Mouse (Mus musculus) frontal cortex, postnatal 10 days (tissue): ENCODE results near the gene Exosc7.

Source experiments
- DNase-seq, 2 experiments: peaks; one replicate each; pipeline ENCODE4 v3.0.0; 2022; ENCODE audit warnings: low spot score in 2 of 2, mixed read lengths in 1 of 2

Gene Exosc7

GRCm38 (mm10) chr9:123112805-123113521, at the start of gene Exosc7, which contains the start of gene Zdhhc3:
Gene Exosc7 (plus strand): TSS chr9:123113215.
Gene Zdhhc3 (minus strand): TSS chr9:123113205.
- DNase-seq = peak; percentile 82 to 88

- DNase-seq = no peak
These were observed 33.9 kb upstream of the Exosc7 start for GRCm38 (mm10) chr9:123079149-123079548.

DNA sequence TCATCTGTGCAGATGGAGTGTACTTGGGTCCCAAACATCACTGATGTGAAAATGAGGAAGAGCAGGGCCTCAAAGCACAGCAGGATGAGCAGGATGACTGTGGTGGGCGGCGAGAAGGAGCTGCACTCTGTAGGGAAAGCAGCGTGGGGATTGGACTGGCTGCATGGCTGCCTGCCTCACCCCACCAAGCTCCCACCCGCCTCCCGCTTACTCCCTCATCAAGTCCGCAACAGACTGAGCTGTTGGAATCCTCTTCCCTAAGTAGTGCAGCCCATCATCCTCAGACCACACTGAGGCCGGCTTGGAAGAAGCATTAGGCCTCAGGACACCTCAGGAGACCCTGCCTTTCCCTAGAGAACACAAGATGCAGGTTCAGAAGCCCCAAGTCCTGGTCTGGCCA, 32.7 kb upstream of the Exosc7 start:
- DNase-seq = no peak

DNA sequence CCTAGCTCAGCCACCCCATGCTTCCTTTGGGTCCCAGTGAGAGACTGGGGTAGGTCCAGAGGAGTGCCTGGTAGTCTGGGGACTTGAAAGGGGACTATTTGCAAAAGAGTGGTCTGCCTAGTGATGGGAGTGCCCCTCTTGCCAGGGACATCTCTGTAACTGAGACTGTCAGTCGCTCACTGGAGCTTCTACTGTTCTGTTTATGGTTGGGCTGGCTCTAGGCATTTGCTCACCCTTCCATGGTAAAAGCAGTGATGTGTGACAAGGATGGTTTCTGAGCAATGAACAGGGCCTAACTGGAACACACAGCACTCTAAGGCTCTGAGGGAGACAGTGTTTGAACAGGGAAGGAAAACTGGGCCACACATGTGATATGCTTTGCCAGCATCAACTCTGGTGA, 32.2 kb upstream of the Exosc7 start:
- no peak for DNase-seq

- DNase-seq = no peak
These were observed 27.6 kb upstream of the Exosc7 start for GRCm38 (mm10) chr9:123085373-123085772.

DNA sequence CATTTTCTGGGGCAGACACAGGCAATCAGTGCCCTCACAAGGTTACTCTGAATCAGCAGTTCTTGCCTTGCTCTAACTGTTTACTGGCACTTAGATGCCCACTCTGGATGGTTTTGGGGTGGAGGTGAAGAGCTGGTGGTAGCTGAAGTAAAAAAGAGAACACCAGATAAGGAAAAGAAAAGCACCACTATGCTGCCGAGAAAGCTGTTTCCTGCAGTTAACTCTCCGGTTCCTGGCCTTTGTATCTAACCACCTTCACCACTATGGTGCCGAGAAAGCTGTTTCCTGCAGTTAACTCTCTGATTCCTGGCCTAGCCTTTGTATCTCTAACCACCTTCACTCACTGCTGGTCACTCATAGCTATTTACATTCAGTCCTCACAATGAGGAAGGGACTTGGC, 25.5 kb upstream of the Exosc7 start:
- DNase-seq = no peak

DNA sequence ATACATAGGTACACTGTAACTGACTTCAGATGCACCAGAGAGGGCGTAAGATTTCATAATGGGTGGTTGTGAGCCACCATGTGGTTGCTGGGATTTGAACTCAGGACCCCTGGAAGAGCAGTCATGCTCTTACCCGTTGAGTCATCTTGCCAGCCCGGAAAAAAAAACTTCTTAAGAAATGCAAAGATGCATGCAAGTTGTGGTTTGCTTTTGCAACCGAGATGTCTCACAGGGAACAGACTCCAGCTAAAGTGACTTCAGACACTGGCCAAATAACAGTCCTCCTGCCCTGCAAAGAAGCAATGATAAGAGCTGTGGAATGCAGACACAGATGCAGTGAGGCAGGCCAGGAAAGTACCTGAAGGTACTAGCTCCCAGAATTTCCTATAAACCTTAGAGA, 22.2 kb upstream of the Exosc7 start:
- no peak for DNase-seq

DNA sequence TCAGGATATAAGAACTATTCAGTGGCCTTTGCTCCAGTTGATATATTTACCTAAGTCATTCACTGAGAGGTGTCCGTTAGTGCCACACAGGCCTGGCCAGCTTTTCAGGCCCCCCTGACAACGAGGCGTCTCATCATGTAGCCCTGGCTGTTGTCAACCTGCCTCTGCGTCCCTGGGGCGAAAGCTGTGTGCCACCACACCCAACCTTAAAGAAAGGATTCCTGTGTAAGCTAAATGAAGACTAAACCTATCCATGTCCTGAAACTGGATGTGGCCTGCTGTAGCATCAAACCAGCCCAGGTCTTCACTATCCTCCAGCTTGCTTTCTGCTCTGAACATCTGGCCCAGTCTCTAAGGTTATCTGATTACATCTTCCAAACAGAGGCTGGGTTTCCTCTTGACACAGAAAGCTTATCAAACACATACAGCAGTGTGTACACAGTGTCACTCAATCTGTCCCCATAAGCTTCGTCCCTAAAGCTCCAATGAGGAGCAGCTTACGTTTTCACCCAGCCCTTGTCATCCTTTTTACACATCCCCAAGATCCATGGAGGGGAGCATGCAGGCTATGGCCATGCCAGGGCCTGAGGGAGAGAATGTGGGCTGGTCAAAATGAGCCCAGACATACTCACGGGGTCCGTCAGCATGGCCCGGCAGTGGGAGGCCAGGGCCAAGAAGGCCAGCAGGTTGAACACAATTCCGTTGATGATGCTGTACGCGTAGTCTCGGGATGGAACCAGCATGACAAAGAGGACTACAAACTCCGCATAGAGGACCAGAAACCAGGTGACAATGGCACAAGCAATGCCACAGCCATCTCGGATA, 13.2 kb upstream of the Exosc7 start:
- DNase-seq = no peak

DNA sequence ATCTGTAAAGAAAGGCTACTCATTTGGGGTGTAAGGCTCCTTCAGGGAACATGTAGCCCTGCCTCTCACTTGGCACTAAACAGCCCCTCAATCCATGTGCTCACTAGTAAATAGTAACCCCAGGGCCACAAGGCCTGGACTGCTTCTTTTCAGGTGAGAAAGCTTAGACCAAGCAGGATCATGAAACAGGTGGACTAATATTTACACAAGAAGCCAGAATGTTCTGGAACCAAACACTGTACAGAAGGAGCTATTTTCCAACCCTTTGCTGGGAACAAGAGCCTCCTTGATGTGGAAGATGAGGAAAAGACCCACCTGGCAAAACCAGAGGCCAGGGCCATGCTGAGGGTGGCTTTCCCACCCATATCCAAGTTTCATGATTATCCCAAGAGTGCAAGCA, 9.6 kb upstream of the Exosc7 start:
- DNase-seq = no peak

DNA sequence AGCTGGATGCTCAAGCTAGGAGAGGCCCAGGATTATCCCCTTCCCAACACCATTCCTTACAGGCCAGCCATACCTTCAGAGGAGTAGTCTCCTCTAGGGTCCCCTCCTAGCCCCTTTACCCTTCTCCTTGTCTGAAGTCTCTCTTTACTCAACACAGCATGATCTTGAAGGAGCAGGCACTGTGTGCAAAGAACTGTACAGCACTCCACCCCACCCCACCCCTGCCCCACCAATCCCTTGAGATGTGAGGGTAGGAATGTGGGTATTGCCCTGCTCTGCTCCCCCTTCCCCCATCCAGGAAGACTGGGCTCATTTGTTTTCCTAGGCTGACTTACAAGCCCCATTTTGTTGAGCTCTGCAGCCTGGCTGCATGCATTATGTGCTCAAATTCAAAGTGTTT, 8.7 kb upstream of the Exosc7 start:
- no peak for DNase-seq

DNA sequence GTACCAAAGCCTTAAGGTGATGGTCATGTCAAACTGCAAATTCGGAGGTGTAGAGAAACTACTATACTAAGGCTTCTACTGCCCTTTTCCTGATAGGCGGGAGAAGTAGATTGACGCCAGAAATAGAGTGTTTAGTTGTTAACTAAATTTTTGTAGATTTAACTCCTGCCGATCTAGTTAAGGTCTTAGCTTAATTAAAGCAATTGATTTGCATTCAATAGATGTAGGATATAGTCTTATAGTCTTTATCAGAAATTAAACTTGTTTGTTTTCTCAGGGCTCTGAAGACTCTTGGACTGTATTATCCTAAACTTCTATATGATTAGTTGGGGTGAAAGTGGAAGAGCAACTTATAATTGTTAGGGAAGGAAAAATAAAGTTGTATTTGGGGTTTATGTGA, 5.8 kb upstream of the Exosc7 start:
- DNase-seq = no peak

GRCm38 (mm10) chr9:123109188-123109587, 3.8 kb upstream of the Exosc7 start:
- DNase-seq = no peak

DNA sequence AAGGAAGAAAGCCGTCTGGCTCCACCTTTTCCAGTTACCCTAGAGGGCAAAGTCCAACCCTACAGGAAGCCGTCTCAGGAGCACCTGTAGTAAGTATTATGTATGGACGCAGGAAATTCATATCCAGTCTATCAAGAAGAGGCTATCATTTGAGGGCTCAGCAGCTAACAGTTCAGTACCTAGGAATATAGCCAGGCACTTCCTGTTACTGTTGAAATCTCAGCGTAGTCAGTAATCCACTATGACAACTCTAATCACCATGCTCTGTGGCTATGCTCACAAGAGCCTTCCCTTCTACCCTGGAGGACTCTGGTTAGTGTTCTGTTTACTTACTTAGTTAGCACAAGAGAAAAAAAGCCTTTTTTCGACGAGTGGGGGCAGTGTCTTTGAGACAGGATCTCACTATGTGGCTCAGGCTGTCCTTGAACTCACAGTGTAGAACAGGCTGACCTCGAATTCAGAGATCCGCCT, 1.2 kb upstream of the Exosc7 start:
- no peak for DNase-seq

DNA sequence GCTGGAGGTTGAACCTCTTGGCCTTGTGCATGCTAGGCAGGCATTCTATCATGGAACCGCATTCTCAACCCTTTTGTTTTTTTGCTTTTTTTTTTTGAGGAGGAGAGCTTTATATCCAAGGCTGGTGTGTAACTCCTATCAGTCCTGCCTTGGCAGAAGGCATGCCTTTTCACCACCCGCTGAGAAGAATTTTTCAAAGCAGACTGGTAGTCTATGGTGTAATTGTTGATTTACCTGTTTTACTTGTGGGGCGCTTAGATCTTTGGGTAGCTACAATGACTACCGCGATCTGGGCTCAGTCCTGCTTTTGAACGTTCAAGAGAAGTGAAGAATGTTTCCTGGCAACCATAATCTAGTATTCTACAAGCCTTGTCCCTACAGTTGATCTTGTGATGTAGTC, 916 bp downstream of the Exosc7 start:
- no peak for DNase-seq

DNA sequence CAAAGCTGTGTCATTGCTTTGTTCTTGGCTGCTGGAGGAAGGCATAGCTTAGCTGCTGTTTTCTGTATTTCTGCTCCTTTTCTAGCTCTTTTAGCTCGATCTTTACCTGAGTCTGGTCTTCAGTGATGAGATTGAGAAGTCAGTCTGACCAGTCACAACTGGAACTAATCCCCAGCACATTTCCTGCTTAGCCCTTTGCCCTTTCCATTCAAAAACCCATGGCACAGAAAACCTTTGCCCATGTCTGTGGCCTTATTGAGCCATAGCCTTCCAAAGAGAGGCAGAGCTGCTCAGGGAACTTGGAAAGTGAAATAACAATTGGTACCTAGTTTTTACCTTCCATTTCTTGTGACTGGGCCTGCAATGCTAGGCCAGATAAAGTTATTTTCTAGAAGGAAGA, 2.6 kb downstream of the Exosc7 start:
- no peak for DNase-seq

GRCm38 (mm10) chr9:123123017-123123416, 10.0 kb downstream of the Exosc7 start:
- no peak for DNase-seq

DNA sequence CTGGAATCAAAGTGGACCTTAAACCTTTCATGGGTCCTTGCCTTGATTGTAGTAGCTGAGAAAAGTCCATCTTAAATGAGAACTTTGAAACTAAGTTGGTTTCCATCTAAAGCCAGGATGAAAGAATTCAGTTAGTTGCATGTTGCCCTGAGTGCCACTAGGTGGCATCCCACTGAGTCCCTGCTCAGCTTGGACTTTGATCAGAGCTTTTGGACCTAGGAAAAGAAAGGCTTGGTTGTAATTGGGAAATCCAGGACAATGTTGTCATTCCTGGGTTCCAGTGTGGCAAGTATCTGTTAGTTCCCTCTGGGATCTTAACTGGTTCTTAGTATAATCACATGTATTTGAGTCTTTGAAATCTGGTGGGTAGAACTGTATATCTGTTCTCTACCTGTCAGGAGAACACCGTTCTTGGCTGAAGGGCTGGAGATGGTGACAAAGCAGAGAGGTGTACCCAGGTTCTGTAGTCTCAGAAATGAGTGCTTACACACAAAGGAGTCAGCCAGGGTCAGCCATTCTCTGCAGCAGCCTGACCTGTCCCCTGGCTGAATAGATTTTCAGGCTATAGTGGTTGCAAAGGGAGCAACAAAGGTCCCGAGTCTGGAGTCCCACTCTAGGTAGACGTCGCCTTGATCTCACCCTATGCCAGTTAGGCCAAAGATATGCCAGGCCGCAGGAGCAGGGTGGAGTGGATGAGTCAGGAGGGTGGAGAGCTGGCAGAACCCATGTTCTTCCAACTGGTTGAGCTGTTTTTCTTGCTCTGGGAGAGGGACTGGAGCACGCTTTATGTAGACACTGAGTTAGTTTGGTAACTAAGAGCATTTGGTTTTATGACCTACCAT, 10.8 kb downstream of the Exosc7 start:
- no peak for DNase-seq

- no peak for DNase-seq
These were observed 11.5 kb downstream of the Exosc7 start for GRCm38 (mm10) chr9:123124413-123124981.

GRCm38 (mm10) chr9:123127663-123128062, 14.6 kb downstream of the Exosc7 start:
- DNase-seq = no peak

- no peak for DNase-seq
These were observed 20.0 kb downstream of the Exosc7 start for GRCm38 (mm10) chr9:123132994-123133393.

DNA sequence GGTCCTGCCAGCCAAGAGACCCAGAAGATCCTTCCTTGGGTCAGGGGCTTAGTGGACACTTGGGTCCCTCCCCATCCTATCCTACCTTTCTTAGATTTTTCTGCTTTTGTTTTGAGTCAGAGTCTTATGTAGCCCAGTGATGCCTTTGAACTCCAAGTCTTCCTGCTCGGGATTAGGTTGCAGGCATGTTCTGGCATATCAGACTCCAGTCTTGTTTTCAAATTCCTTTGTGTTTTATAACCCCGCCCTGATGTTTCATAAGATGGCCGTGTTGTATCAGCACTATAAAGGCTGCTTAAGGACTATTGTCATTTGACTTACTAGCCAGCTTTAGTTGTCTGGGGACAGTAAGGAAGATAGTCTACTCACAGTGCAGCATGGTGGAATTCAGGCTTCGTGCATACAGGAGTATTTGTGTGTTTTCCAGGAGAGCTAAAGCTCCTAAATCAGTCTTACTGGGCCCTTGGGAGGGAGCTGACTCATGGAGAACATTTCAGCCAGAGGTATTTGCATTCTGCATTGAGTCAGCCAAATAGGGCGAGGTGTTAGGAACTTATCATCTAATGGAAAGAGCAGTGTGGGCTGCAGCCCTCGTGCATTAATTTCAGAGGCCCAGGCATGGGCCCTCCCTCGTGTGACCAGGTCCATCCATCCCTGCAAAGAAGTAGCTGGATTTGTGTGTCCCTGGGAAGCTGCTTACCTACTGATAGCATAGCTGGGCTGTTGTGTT, 24.1 kb downstream of the Exosc7 start:
- DNase-seq = no peak
